Mouse (Mus musculus): ENCODE measurements around the gene Slc2a13.

GRCm38 (mm10) chr15:91250815-91251214 lies 322.2 kb downstream of the Slc2a13 start:
- TF ChIP-seq CTCF (IDR thresholded peaks at IDR 0.05; ENCODE audit: borderline replicate concordance, extremely low read depth, insufficient read depth, insufficient read length) (no peak), POLR2A (IDR thresholded peaks at IDR 0.05; ENCODE audit: borderline replicate concordance, extremely low read depth, insufficient read depth, insufficient read length, poor library complexity, severe bottlenecking) (no peak)

Data from brain, embryonic 14.5 days (tissue).